Mouse (Mus musculus) spleen, adult 2 months (tissue): ENCODE data around the gene A930017K11Rik. TPM values are rescaled to one million over a fixed set of nuclear protein-coding genes. Genes with fewer than 3 reads are reported as not detected.

Source experiments
- DNase-seq, 2 experiments: peaks; one replicate each; pipeline versions ENCODE4 v3.0.0 to v3.0.0-alpha.2; 2012 to 2021; ENCODE audit warnings: low spot score in 2 of 2, low read depth in 1 of 2
- H3K27ac ChIP-seq: fragments of 200-500 bp; 2 replicates; pipeline ENCODE4 v1.5.1; 2012; ENCODE audit warnings: low read length, inconsistent platforms; ENCODE audit not compliant: insufficient read depth
- H3K27me3 ChIP-seq: fragments of 200-500 bp; 2 replicates; pipeline ENCODE4 v1.6.1; 2012; ENCODE audit warnings: mild to moderate bottlenecking, moderate library complexity, low read length, inconsistent platforms; ENCODE audit not compliant: control insufficient read depth, insufficient read depth
- H3K36me3 ChIP-seq: fragments of 200-500 bp; 2 replicates; pipeline ENCODE4 v1.6.1; 2012; ENCODE audit warnings: mild to moderate bottlenecking, low read length, inconsistent platforms; ENCODE audit not compliant: control insufficient read depth, insufficient read depth
- H3K4me1 ChIP-seq: fragments of 200-500 bp; 2 replicates; pipeline ENCODE4 v1.6.1; 2011; ENCODE audit warnings: inconsistent platforms; ENCODE audit not compliant: control insufficient read depth, insufficient read depth, insufficient read length
- H3K4me3 ChIP-seq: fragments of 200-500 bp; 2 replicates; pipeline ENCODE4 v1.5.1; 2011; ENCODE audit warnings: mild to moderate bottlenecking, inconsistent platforms; ENCODE audit not compliant: insufficient read depth, insufficient read length; ENCODE audit errors: extremely low read depth
- CTCF ChIP-seq: fragments of 200-500 bp; IDR thresholded peaks from 2 replicates; pipeline ENCODE4 v1.5.1; 2011; ENCODE audit warnings: mild to moderate bottlenecking, inconsistent platforms; ENCODE audit not compliant: insufficient read depth, insufficient read length, insufficient replicate concordance; ENCODE audit errors: extremely low read depth
- POLR2A ChIP-seq: fragments of 200-500 bp; IDR thresholded peaks from 2 replicates; pipeline ENCODE4 v1.6.1; 2011; ENCODE audit warnings: low read depth, low read length, inconsistent platforms
- WGBS: fragments of 180-500 bp; shearing (Covaris S2); methylation state at CpG from one replicate; pipeline ENCODE4 v1.1.7; 2018; 5-methylcytosine and 5-hydroxymethylcytosine counted together
- polyA plus RNA-seq: library from polyadenylated mRNA; depleted of rRNA; stranded (reverse); fragments of >200 nt; gene quantifications from 2 replicates; pipeline ENCODE4 v1.2.3, GENCODE M21; 2012

Gene A930017K11Rik
- polyA plus RNA-seq, 1 experiment, result not detected

GRCm38 (mm10) chr17:25958771-25959494, 6.6 kb upstream of the A930017K11Rik start:
- Histone ChIP-seq H3K27ac (no peak overlapping the region), H3K36me3 (peaks cover 9% of the 10 kb centered on the region), H3K4me3 (no peak overlapping the region), H3K4me1 (no peaks in the 10 kb centered on the region), H3K27me3 (no peaks in the 10 kb centered on the region)
- 96% methylated on average over 11 of the region's 11 CpGs for WGBS
- TF ChIP-seq POLR2A, result no peak
- no peak for TF ChIP-seq CTCF
- no peak for DNase-seq

- WGBS, result 95% methylated on average over 14 of the region's 14 CpGs
- Histone ChIP-seq H3K27ac (no peak overlapping the region), H3K4me3 (no peak overlapping the region), H3K4me1 (no peaks in the 10 kb centered on the region), H3K36me3 (peaks cover 9% of the 10 kb centered on the region), H3K27me3 (no peaks in the 10 kb centered on the region)
- DNase-seq, result no peak
- TF ChIP-seq POLR2A (no peak), CTCF (no peak)
Observed at GRCm38 (mm10) chr17:25957586-25958051, 5.3 kb upstream of the A930017K11Rik start.

- peaks cover 3% of the 10 kb centered on the region; the same call in 1 of the 2 replicates for H3K4me1 ChIP-seq
- 92% methylated on average over 7 of the region's 7 CpGs for WGBS
- H3K36me3 ChIP-seq, result peaks cover 9% of the 10 kb centered on the region
- DNase-seq, result no peak
- H3K27me3 ChIP-seq, result peaks cover 6% of the 10 kb centered on the region
- no peak overlapping the region for H3K4me3 ChIP-seq
- no peak overlapping the region for H3K27ac ChIP-seq
- no peak for TF ChIP-seq CTCF
- no peak for TF ChIP-seq POLR2A
Observed at GRCm38 (mm10) chr17:25956631-25957030, 4.3 kb upstream of the A930017K11Rik start.

- Histone ChIP-seq H3K27ac (no peak overlapping the region), H3K36me3 (peaks cover 7% of the 10 kb centered on the region), H3K4me3 (no peak overlapping the region), H3K4me1 (peaks cover 4% of the 10 kb centered on the region; the same call in 1 of the 2 replicates), H3K27me3 (peaks cover 10% of the 10 kb centered on the region)
- WGBS, result 82% methylated on average over 7 of the region's 7 CpGs
- DNase-seq, result no peak
- TF ChIP-seq POLR2A (no peak), CTCF (no peak)
Observed at GRCm38 (mm10) chr17:25956201-25956600, 3.8 kb upstream of the A930017K11Rik start.

- no peak for TF ChIP-seq POLR2A
- TF ChIP-seq CTCF, result no peak
- DNase-seq, result no peak
- 54% methylated on average over 3 of the region's 3 CpGs for WGBS
- peaks cover 7% of the 10 kb centered on the region for H3K36me3 ChIP-seq
- H3K27ac ChIP-seq, result no peak overlapping the region
- peaks cover 12% of the 10 kb centered on the region for H3K27me3 ChIP-seq
- no peak overlapping the region for H3K4me3 ChIP-seq
- H3K4me1 ChIP-seq, result peaks cover 4% of the 10 kb centered on the region; the same call in 1 of the 2 replicates
Observed at GRCm38 (mm10) chr17:25955736-25956135, 3.4 kb upstream of the A930017K11Rik start.

- TF ChIP-seq CTCF (no peak), POLR2A (no peak)
- H3K27ac ChIP-seq, result no peak overlapping the region
- no peaks in the 10 kb centered on the region; the same call in 1 of the 2 replicates for H3K36me3 ChIP-seq
- DNase-seq, result no peak
- 91% methylated on average over 2 of the region's 2 CpGs for WGBS
- peaks cover 4% of the 10 kb centered on the region; the same call in 1 of the 2 replicates for H3K4me1 ChIP-seq
- H3K27me3 ChIP-seq, result peaks cover 12% of the 10 kb centered on the region
- H3K4me3 ChIP-seq, result no peak overlapping the region
Observed at GRCm38 (mm10) chr17:25954671-25955070, 2.3 kb upstream of the A930017K11Rik start.

- H3K27ac ChIP-seq, result no peak overlapping the region
- peaks cover 12% of the 10 kb centered on the region for H3K27me3 ChIP-seq
- TF ChIP-seq CTCF (no peak), POLR2A (no peak)
- peaks cover 4% of the 10 kb centered on the region; the same call in 1 of the 2 replicates for H3K4me1 ChIP-seq
- no peak for DNase-seq
- H3K36me3 ChIP-seq, result no peaks in the 10 kb centered on the region
- no peak overlapping the region for H3K4me3 ChIP-seq
- 91% methylated on average over 5 of the region's 5 CpGs for WGBS
Observed at GRCm38 (mm10) chr17:25953161-25953560, 796 bp upstream of the A930017K11Rik start.
